Comparison of ENCODE assay signal across 7 mouse cellular contexts in the genomic region with DNA sequence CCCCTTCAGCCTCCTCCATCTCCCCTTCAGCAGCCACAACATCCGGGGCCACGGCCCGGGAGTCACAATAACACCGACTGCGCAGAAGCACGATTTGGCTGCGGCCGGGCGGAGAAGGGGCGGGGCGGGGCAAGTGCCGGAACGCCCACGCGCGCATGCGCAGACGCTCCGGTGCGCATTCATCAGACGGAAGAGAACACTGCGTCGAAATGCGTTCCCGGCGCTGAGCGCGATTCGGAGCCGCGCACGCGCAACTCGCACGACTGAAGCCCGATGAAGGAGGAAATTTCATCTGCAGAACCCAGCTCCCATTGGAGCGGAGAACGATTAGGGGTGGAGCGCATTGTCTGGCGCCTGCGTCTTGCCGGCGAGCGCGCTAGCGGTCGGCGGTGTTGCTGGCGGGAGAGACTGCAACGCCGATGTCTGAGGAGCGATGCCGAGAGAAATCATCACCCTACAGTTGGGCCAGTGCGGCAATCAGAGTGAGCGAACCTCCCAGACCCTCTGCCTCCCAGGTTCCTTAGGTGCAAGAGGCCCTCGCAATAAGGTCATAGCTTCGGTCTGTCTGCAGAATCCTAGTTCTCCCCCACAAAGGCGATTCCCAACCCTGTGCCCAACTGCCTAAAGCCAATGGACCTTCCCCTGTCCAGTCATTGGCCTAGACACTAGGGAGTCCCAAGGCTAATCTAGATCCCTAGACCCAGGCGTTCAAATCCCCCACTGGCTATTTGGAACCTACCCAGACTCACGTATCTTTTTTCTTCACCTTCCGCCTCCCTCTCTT. TPM values are rescaled to one million over a fixed set of nuclear protein-coding genes. Genes with fewer than 3 reads are reported as not detected.
DNase-seq lines count a peak whose midpoint lies in the region; ATAC-seq lines count a peak whose summit lies in the region.

A gene (minus strand): TSS at position 133 of the 784 bp plus-strand sequence.
A gene (plus strand): TSS at position 178 of the 784 bp plus-strand sequence.

- peak within 1 kb of the TSS; percentile 86 for H3K27ac ChIP-seq in embryonic facial prominence, embryonic 12.5 days
- H3K27ac ChIP-seq in limb, embryonic 11.5 days (replicated peaks; ENCODE audit: low read depth, low read length): peak within 1 kb of the TSS; percentile 86
- peak within 1 kb of the TSS; percentile 91 for H3K27ac ChIP-seq in midbrain, embryonic 14.5 days (replicated peaks; ENCODE audit: low read depth, low read length)

- H3K36me3 ChIP-seq in embryonic facial prominence, embryonic 12.5 days: peaks cover 29% of the 10 kb centered on the region
- H3K36me3 ChIP-seq in limb, embryonic 11.5 days (ENCODE audit: control insufficient read depth, insufficient read depth, low read length): no peaks in the 10 kb centered on the region; the same call in 1 of the 2 replicates
- H3K36me3 ChIP-seq in midbrain, embryonic 14.5 days (ENCODE audit: control insufficient read depth, insufficient read depth, low read length): peaks cover 18% of the 10 kb centered on the region

- ATAC-seq in embryonic facial prominence, embryonic 12.5 days (ENCODE audit: insufficient number of reproducible peaks, insufficient read depth, low FRiP score, low TSS enrichment): peak; percentile 92
- peak; percentile 91 for ATAC-seq in limb, embryonic 11.5 days (ENCODE audit: insufficient number of reproducible peaks, low FRiP score, low TSS enrichment, low read depth)
- ATAC-seq in midbrain, embryonic 14.5 days (ENCODE audit: low FRiP score, low TSS enrichment): peak; percentile 96

- peaks cover 27% of the 10 kb centered on the region for H3K4me1 ChIP-seq in embryonic facial prominence, embryonic 12.5 days
- H3K4me1 ChIP-seq in limb, embryonic 11.5 days (ENCODE audit: control insufficient read depth, insufficient read depth, low read length): peaks cover 12% of the 10 kb centered on the region
- H3K4me1 ChIP-seq in midbrain, embryonic 14.5 days (ENCODE audit: control insufficient read depth, insufficient read depth, low read length): peaks cover 20% of the 10 kb centered on the region

- H3K9ac ChIP-seq in embryonic facial prominence, embryonic 12.5 days: peak within 1 kb of the TSS; percentile 93
- H3K9ac ChIP-seq in limb, embryonic 11.5 days (ENCODE audit: low read length): peak within 1 kb of the TSS; percentile 92
- peak within 1 kb of the TSS; percentile 88 for H3K9ac ChIP-seq in midbrain, embryonic 14.5 days (replicated peaks; ENCODE audit: low read length)

- under 1% methylated on average over 61 of the region's 61 CpGs for WGBS in embryonic facial prominence, embryonic 12.5 days
- under 1% methylated on average over 61 of the region's 61 CpGs for WGBS in limb, embryonic 11.5 days
- WGBS in midbrain, embryonic 14.5 days: under 1% methylated on average over 61 of the region's 61 CpGs

- peak; percentile 99 for DNase-seq in adrenal gland, postnatal 25 days
- peak; percentile 100 for DNase-seq in heart, adult 11 months
- DNase-seq in kidney, adult 18-20 months: peak; percentile 99
- DNase-seq in limb, embryonic 11.5 days (ENCODE audit: low spot score): peak; percentile 99
- peak; percentile 100 for DNase-seq in midbrain, embryonic 14.5 days
- peak; percentile 99 for DNase-seq in spleen, adult 18-20 months

- peak within 1 kb of the TSS; percentile 96 for H3K4me2 ChIP-seq in embryonic facial prominence, embryonic 12.5 days (replicated peaks)
- H3K4me2 ChIP-seq in limb, embryonic 11.5 days (ENCODE audit: low read depth, severe bottlenecking): peak within 1 kb of the TSS; percentile 93
- peak within 1 kb of the TSS; percentile 96 for H3K4me2 ChIP-seq in midbrain, embryonic 14.5 days (ENCODE audit: low read length)

- H3K4me3 ChIP-seq in embryonic facial prominence, embryonic 12.5 days: peak within 1 kb of the TSS; percentile 92
- peak within 1 kb of the TSS; percentile 97 for H3K4me3 ChIP-seq in limb, embryonic 11.5 days (ENCODE audit: low read depth, low read length)
- H3K4me3 ChIP-seq in midbrain, embryonic 14.5 days (replicated peaks; ENCODE audit: low read depth, low read length): peak within 1 kb of the TSS; percentile 88

- H3K9me3 ChIP-seq in embryonic facial prominence, embryonic 12.5 days: no peaks in the 10 kb centered on the region
- H3K9me3 ChIP-seq in limb, embryonic 11.5 days (ENCODE audit: control insufficient read depth, low read length): no peaks in the 10 kb centered on the region
- no peaks in the 10 kb centered on the region for H3K9me3 ChIP-seq in midbrain, embryonic 14.5 days (ENCODE audit: control insufficient read depth, low read length)

- no peaks in the 10 kb centered on the region for H3K27me3 ChIP-seq in embryonic facial prominence, embryonic 12.5 days
- no peaks in the 10 kb centered on the region for H3K27me3 ChIP-seq in limb, embryonic 11.5 days (ENCODE audit: control insufficient read depth, insufficient read depth, low read length)
- H3K27me3 ChIP-seq in midbrain, embryonic 14.5 days (ENCODE audit: control insufficient read depth, insufficient read depth, low read length): no peaks in the 10 kb centered on the region

RNA-seq across cellular contexts. Expression of the first gene that starts in this region (rescaled TPM):
- total RNA-seq in adrenal gland, postnatal 25 days (2021): 53.5 and 64.1 TPM in 2 replicates
- 17.0 and 18.6 TPM in 2 replicates for polyA plus RNA-seq in embryonic facial prominence, embryonic 12.5 days (2016; fragmentation: Nextera tagmentation; extraction: Ambion mirVana)
- polyA plus RNA-seq in limb, embryonic 11.5 days (2014; fragmentation: Nextera tagmentation; extraction: Ambion mirVana): 10.3 and 10.8 TPM in 2 replicates
- polyA plus RNA-seq in midbrain, embryonic 14.5 days (2014; fragmentation: Nextera tagmentation; extraction: Ambion mirVana): 13.1 and 26.0 TPM in 2 replicates

RNA-seq across cellular contexts. Expression of the second gene that starts in this region (rescaled TPM):
- total RNA-seq in adrenal gland, postnatal 25 days (2021): 42.1 and 50.1 TPM in 2 replicates
- polyA plus RNA-seq in embryonic facial prominence, embryonic 12.5 days (2016; fragmentation: Nextera tagmentation; extraction: Ambion mirVana): 81.7 and 83.6 TPM in 2 replicates
- 113 and 119 TPM in 2 replicates for polyA plus RNA-seq in limb, embryonic 11.5 days (2014; fragmentation: Nextera tagmentation; extraction: Ambion mirVana)
- polyA plus RNA-seq in midbrain, embryonic 14.5 days (2014; fragmentation: Nextera tagmentation; extraction: Ambion mirVana): 73.3 and 75.5 TPM in 2 replicates

Comparison
In these comparisons a context has a peak if more than half of its experiments do, and no peak if none do; other contexts are left out.
1. Peak in every context shown above with its lines: DNase-seq, ATAC-seq, H3K4me3 ChIP-seq and H3K27ac ChIP-seq.